ENCODE assay signal across 21 mouse cellular contexts in genomic region chr5:77359971-77360370, GRCm38 (mm10). TPM values are rescaled to one million over a fixed set of nuclear protein-coding genes. Genes with fewer than 3 reads are reported as not detected.
DNase-seq lines count a peak whose midpoint lies in the region; ATAC-seq and TF ChIP-seq lines count a peak whose summit lies in the region.
"Had no signal": no experiment of that assay in that cellular context is flagged by ENCODE, and none has a peak within 500 bp of the region (broad histone marks: within the 10 kb centered on the region; RNA-seq: fewer than 3 reads in every experiment).

No protein-coding gene starts in this region.

- WGBS in kidney, embryonic 15.5 days: 88% methylated on average over 4 of the region's 4 CpGs
- WGBS in liver, adult 2 months: 83% methylated on average over 4 of the region's 4 CpGs
- WGBS in midbrain, embryonic 15.5 days: 91% methylated on average over 4 of the region's 4 CpGs

- no peak overlapping the region for H3K9ac ChIP-seq in kidney, embryonic 15.5 days
- no peak overlapping the region for H3K9ac ChIP-seq in liver, adult 2 months (ENCODE audit: low read depth, low read length)
- H3K9ac ChIP-seq in midbrain, embryonic 15.5 days: no peak overlapping the region
- H3K9ac ChIP-seq: embryonic facial prominence, embryonic 12.5 days; forebrain, embryonic 12.5 days; heart, embryonic 13.5 days; hindbrain, embryonic 14.5 days had no signal

- H3K27me3 ChIP-seq in kidney, embryonic 15.5 days: no peaks in the 10 kb centered on the region
- H3K27me3 ChIP-seq in liver, adult 2 months (ENCODE audit: control insufficient read depth, insufficient read depth, low read length): no peaks in the 10 kb centered on the region
- 0 out of 2 replicates have a peak, but pooled peaks cover 5% of the 10 kb centered on the region for H3K27me3 ChIP-seq in midbrain, embryonic 15.5 days (replicated peaks)
- H3K27me3 ChIP-seq: embryonic facial prominence, embryonic 12.5 days; heart, embryonic 13.5 days had no signal

- no peak overlapping the region for H3K4me2 ChIP-seq in kidney, embryonic 15.5 days
- no peak overlapping the region for H3K4me2 ChIP-seq in midbrain, embryonic 15.5 days
- H3K4me2 ChIP-seq: embryonic facial prominence, embryonic 12.5 days; forebrain, embryonic 12.5 days; heart, embryonic 13.5 days; hindbrain, embryonic 14.5 days had no signal

- DNase-seq in gastrocnemius, adult 2 months: no peak
- no peak for DNase-seq in gastrocnemius, postnatal 4 days (ENCODE audit: low spot score in 2 of 2)
- DNase-seq in kidney, postnatal 14 days: no peak
- DNase-seq in liver, adult 2 months (ENCODE audit: extremely low read depth, low read depth, low spot score): no peak
- DNase-seq in liver: no peak
- DNase-seq: adrenal gland, postnatal 10 days; B cell, adult 2 months; cerebellum, adult 11-12 months; cerebellum, adult 9-10 months; cerebellum, postnatal 25 days; gastrocnemius, postnatal 14 days; heart, postnatal 14 days had no signal

- no peak for ATAC-seq in kidney, embryonic 15.5 days (replicated peaks; ENCODE audit: low FRiP score)
- no peak for ATAC-seq in inflammation-experienced regulatory T-cells, adult 6 months
- no peak for ATAC-seq in midbrain, embryonic 15.5 days (replicated peaks)
- ATAC-seq: forebrain, embryonic 16.5 days had no signal

- intact Hi-C loops in gastrocnemius, adult 2 months (cut with DNase I): no loop called here

- no peak for TF ChIP-seq CTCF in gastrocnemius, adult 2 months (IDR thresholded peaks at IDR 0.05)
- no peak for TF ChIP-seq CTCF in liver, adult 2 months (IDR thresholded peaks at IDR 0.05; ENCODE audit: low read depth, low read length)

- H3K4me3 ChIP-seq in gastrocnemius, adult 2 months: no peak overlapping the region
- H3K4me3 ChIP-seq in kidney, embryonic 15.5 days (replicated peaks): no peak overlapping the region
- no peak overlapping the region for H3K4me3 ChIP-seq in liver, adult 2 months (ENCODE audit: insufficient read depth, low read depth, low read length)
- no peak overlapping the region for H3K4me3 ChIP-seq in midbrain, embryonic 15.5 days
- H3K4me3 ChIP-seq: embryonic facial prominence, embryonic 12.5 days; forebrain, embryonic 12.5 days; heart, embryonic 13.5 days; hindbrain, embryonic 10.5 days had no signal

- H3K9me3 ChIP-seq in kidney, embryonic 15.5 days (replicated peaks): no peaks in the 10 kb centered on the region
- H3K9me3 ChIP-seq in midbrain, embryonic 15.5 days: no peaks in the 10 kb centered on the region
- H3K9me3 ChIP-seq: embryonic facial prominence, embryonic 12.5 days; forebrain, embryonic 12.5 days; heart, embryonic 13.5 days; hindbrain, embryonic 10.5 days had no signal

- peak overlapping the region; percentile 88 for H3K27ac ChIP-seq in gastrocnemius, adult 2 months
- H3K27ac ChIP-seq in kidney, embryonic 15.5 days: 0 out of 2 replicates have a peak overlapping the region, but pooled peaks have one; percentile 5
- 0 out of 2 replicates have a peak overlapping the region, but pooled peaks have one; percentile 16 for H3K27ac ChIP-seq in liver, adult 2 months (replicated peaks; ENCODE audit: insufficient read depth, low read depth, low read length)
- no peak overlapping the region for H3K27ac ChIP-seq in midbrain, embryonic 15.5 days
- H3K27ac ChIP-seq: embryonic facial prominence, embryonic 12.5 days; forebrain, embryonic 12.5 days; heart, embryonic 13.5 days; hindbrain, embryonic 10.5 days; hindbrain, embryonic 14.5 days had no signal

- no peak for TF ChIP-seq POLR2A in liver, adult 2 months (IDR thresholded peaks at IDR 0.05; ENCODE audit: extremely low read depth, insufficient read depth, low read length)

- H3K36me3 ChIP-seq in kidney, embryonic 15.5 days: no peaks in the 10 kb centered on the region
- H3K36me3 ChIP-seq in liver, adult 2 months (ENCODE audit: control insufficient read depth, insufficient read depth, low read length): no peaks in the 10 kb centered on the region
- H3K36me3 ChIP-seq in midbrain, embryonic 15.5 days (replicated peaks): no peaks in the 10 kb centered on the region
- H3K36me3 ChIP-seq: embryonic facial prominence, embryonic 12.5 days; forebrain, embryonic 12.5 days; heart, embryonic 13.5 days; hindbrain, embryonic 10.5 days had no signal

- peaks cover 72% of the 10 kb centered on the region for H3K4me1 ChIP-seq in kidney, embryonic 15.5 days
- H3K4me1 ChIP-seq in liver, adult 2 months (ENCODE audit: control insufficient read depth, insufficient read depth, low read length): peaks cover 4% of the 10 kb centered on the region; the same call in 1 of the 2 replicates
- H3K4me1 ChIP-seq in midbrain, embryonic 15.5 days: peaks cover 11% of the 10 kb centered on the region

- H3K79me2 ChIP-seq in liver, adult 2 months (ENCODE audit: control insufficient read depth, insufficient read depth, low read length): no peaks in the 10 kb centered on the region

RNA-seq across cellular contexts. Expression of gene Igfbp7, which starts 47.9 kb away (rescaled TPM):
- total RNA-seq in gastrocnemius, adult 2 months (2021): 10 to 100 TPM; 63.6 to 92.5 TPM
- total RNA-seq in gastrocnemius, postnatal 4 days (2021): 100 to 1,000 TPM; 295 to 321 TPM
- polyA plus RNA-seq in kidney, embryonic 15.5 days (2015; fragmentation: Nextera tagmentation; extraction: Ambion mirVana): 343 and 354 TPM in 2 replicates
- 69.7 and 96.6 TPM in 2 replicates for total RNA-seq in liver, adult 2 months (2014; rRNA removed)
- 336 and 387 TPM in 2 replicates for polyA plus RNA-seq in liver, adult 2 months (2012; rRNA removed)
- under 1 TPM in 2 of 3 experiments, not detected in 1; 0.32 to 0.83 TPM for polyA plus RNA-seq in inflammation-experienced regulatory T-cells, adult 6 months (2017; shearing (Covaris generic))
- polyA plus RNA-seq in midbrain, embryonic 15.5 days (2015; fragmentation: Nextera tagmentation; extraction: Ambion mirVana): 57.9 and 63.4 TPM in 2 replicates

RNA-seq across cellular contexts. Expression of gene Polr2b, which starts 50.0 kb away (rescaled TPM):
- total RNA-seq in gastrocnemius, adult 2 months (2021): 10 to 100 TPM; 26.3 to 30.2 TPM
- total RNA-seq in gastrocnemius, postnatal 4 days (2021): 10 to 100 TPM; 31.5 to 35.7 TPM
- 67.0 and 69.5 TPM in 2 replicates for polyA plus RNA-seq in kidney, embryonic 15.5 days (2015; fragmentation: Nextera tagmentation; extraction: Ambion mirVana)
- total RNA-seq in liver, adult 2 months (2014; rRNA removed): 31.6 and 43.3 TPM in 2 replicates
- 24.3 and 31.0 TPM in 2 replicates for polyA plus RNA-seq in liver, adult 2 months (2012; rRNA removed)
- 10 to 100 TPM; 51.5 to 53.3 (median 51.6) TPM for polyA plus RNA-seq in inflammation-experienced regulatory T-cells, adult 6 months (2017; shearing (Covaris generic))
- 63.8 and 65.2 TPM in 2 replicates for polyA plus RNA-seq in midbrain, embryonic 15.5 days (2015; fragmentation: Nextera tagmentation; extraction: Ambion mirVana)

RNA-seq across cellular contexts. Expression of gene Noa1, which starts 50.1 kb away (rescaled TPM):
- total RNA-seq in gastrocnemius, adult 2 months (2021): 10 to 100 TPM; 12.8 to 20.4 TPM
- 10 to 100 TPM; 14.2 to 15.9 TPM for total RNA-seq in gastrocnemius, postnatal 4 days (2021)
- 35.7 and 36.2 TPM in 2 replicates for polyA plus RNA-seq in kidney, embryonic 15.5 days (2015; fragmentation: Nextera tagmentation; extraction: Ambion mirVana)
- total RNA-seq in liver, adult 2 months (2014; rRNA removed): 4.2 and 6.2 TPM in 2 replicates
- 7.5 and 8.6 TPM in 2 replicates for polyA plus RNA-seq in liver, adult 2 months (2012; rRNA removed)
- 1 to 10 TPM; 4.3 to 6.2 (median 4.8) TPM for polyA plus RNA-seq in inflammation-experienced regulatory T-cells, adult 6 months (2017; shearing (Covaris generic))
- 36.1 and 37.5 TPM in 2 replicates for polyA plus RNA-seq in midbrain, embryonic 15.5 days (2015; fragmentation: Nextera tagmentation; extraction: Ambion mirVana)

Comparison
In these comparisons a context has a peak if more than half of its experiments do, and no peak if none do; other contexts are left out.
1. RNA of gene Igfbp7, which starts 47.9 kb away (polyA plus RNA-seq): 343 to 354 TPM in kidney, embryonic 15.5 days, 336 to 387 TPM in liver, adult 2 months and 57.9 to 63.4 TPM in midbrain, embryonic 15.5 days; 0.32 to 0.83 TPM in inflammation-experienced regulatory T-cells, adult 6 months; every median in the first group is over 10 times any median in the second.